Mouse (Mus musculus) splenic B cell, adult 2 months (primary cell): ENCODE measurements at regions not wholly inside any gene's neighbourhood (a gene's known extent, or its start where the extent isn't known, plus 50 kb on each side); places are given as distances from the start of the nearest gene placed in this dataset.

Experiments
- DNase-seq: peaks from one replicate; pipeline ENCODE4 v3.0.0-alpha.2; 2011; ENCODE audit warnings: low read depth, low spot score
- H3K27me3 ChIP-seq: 2 replicates; pipeline ENCODE4 v1.6.1; 2012; ENCODE audit warnings: mild to moderate bottlenecking, low read length, moderate library complexity, mixed read lengths; ENCODE audit not compliant: control insufficient read depth, poor library complexity, insufficient read depth, severe bottlenecking
- H3K36me3 ChIP-seq: 2 replicates; pipeline ENCODE4 v1.6.1; 2012; ENCODE audit warnings: mild to moderate bottlenecking, low read length, moderate library complexity, mixed read lengths; ENCODE audit not compliant: control insufficient read depth, poor library complexity, insufficient read depth, severe bottlenecking

DNA sequence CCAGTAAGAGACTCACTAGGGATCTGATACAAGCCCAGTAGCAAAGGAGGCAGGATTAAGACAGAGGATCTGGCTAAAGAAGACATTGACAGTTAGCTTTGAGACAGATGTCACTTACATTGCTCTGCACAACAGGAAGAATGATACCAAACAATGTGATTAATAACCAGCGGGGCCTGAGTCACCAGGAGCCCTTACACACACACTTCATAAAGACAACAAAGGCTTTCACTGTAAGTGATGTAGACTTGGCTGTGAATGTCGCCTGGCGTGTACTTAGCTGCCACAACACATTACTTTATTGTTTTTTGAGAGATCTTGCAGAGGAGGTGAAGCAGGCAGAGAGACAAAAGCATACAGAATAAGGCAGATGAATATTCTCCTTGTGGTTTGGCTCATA is 116.1 kb downstream of the Cdca7 start:
- DNase-seq: no peak
- Histone ChIP-seq H3K36me3 (no peaks in the 10 kb centered on the region), H3K27me3 (no peaks in the 10 kb centered on the region)

DNA sequence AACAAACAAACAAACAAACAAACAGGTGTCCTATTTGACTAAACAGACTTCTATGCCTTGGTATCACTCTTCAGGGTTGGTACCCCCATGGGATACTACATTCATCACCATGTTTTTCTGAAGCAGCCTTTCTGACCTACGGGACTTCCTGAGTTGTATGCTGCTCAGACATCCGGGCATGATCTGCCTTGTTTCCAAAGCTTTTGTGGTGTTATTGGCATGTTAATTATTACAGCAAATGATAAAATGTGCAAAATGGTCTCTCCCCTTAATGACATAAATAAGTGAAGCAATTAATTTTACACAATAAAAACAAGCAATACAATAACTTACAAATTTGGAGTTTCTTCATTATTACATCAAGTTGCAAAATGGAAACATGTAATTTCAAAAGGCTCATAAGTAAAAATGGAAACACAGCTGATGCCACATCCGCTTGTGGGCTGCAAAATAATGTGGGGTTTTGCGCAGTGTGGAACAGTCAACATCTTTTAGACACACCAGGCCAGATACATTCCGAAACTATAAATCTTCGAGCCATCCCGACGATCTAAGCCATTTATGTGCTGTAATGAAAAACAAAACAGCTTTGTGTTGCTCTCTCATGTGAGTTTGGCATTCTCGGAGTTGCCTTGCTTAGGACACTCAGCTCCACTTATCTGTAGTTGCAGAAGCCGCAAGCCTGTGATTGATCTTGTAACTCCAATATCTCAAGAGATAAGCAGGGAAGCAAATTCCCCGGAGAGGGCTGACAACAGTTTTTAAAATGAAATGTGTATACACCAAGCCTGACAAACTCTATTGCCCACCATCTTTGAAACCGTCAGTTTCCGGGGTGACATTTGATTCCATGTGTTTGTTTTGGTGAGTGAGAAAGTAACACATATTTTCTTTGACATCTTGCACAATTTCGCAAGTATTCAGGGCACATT is 121.3 kb downstream of the Cdca7 start:
- no peak for DNase-seq
- Histone ChIP-seq H3K36me3 (no peaks in the 10 kb centered on the region), H3K27me3 (no peaks in the 10 kb centered on the region)

DNA sequence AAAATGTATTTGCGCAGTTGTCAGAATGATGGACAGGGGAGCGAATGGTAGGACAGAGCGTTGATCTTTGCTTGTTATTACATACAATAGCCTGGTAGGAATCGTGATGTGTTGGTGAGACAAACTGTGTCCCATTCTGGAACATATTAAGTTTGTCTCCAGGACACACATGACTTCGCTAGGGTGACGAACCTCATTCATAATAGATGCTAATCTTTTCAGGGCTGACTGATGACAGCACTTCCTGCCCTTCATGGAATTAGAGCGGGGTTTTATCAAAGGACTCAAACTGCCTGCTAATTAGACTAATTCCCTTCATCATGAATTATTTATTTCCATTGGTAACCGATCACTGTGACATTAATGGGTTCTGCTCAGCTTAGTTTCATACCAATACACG is 122.0 kb downstream of the Cdca7 start:
- no peak for DNase-seq
- Histone ChIP-seq H3K36me3 (no peaks in the 10 kb centered on the region), H3K27me3 (no peaks in the 10 kb centered on the region)

DNA sequence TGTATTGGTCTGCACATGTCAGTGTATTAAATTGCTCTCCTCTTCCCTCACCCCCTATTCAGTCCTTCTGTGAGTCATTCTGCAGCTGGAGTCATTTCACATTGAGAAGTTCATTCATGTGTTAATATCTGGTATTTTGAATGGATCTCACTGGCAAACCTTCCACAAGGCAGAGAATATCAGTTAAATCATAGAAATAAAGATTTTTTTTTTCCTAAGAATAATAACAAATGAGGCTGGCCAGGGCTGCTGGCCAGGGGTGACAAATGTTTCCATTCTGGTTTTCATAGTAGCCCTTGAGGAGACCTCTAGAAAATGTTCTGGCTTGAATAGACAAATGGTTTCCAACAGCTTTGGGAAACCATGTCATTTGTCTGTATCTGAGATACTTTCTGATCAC is 124.8 kb downstream of the Cdca7 start:
- Histone ChIP-seq H3K27me3 (no peaks in the 10 kb centered on the region), H3K36me3 (no peaks in the 10 kb centered on the region)
- no peak for DNase-seq

DNA sequence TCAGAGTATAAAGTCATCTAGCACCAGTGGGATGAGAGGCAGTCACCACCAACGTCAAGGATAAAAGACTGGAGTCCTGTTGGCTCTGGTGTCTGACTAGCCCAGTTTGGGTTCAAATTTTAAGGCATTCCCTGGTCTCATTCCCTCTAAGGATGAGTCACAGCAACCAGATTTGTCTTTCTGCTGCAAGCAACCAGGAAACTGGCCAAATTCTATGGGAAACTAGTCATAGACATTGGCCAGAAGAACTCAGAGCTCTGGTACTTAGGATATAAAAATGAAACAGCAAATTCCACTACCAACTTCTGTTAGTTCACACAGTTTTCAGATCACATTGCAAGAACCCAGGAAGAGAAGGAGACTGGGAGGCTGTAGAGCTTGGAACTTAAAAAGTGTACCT is 126.2 kb downstream of the Cdca7 start:
- DNase-seq: no peak
- Histone ChIP-seq H3K27me3 (no peaks in the 10 kb centered on the region), H3K36me3 (no peaks in the 10 kb centered on the region)

DNA sequence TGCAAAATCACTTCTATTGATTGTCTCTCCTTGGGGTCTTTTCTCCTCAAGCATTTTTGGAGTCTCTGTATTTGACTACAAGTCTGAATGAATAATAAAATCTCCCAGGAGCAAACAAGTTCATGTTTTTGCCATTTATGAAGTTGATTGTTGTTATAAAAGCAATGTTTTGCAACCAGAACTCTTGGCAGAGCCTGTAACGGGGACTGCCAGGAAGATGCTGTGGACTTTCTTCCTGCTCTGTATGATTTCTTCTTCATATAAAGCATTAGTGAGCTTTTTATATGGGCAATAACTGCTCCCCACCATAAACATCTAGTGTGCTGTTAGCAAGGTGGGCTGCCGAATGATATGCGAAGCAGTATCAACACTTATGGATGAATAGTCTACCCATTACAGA is 136.3 kb downstream of the Cdca7 start:
- H3K27me3 ChIP-seq: no peaks in the 10 kb centered on the region
- no peak for DNase-seq
- no peaks in the 10 kb centered on the region for H3K36me3 ChIP-seq

DNA sequence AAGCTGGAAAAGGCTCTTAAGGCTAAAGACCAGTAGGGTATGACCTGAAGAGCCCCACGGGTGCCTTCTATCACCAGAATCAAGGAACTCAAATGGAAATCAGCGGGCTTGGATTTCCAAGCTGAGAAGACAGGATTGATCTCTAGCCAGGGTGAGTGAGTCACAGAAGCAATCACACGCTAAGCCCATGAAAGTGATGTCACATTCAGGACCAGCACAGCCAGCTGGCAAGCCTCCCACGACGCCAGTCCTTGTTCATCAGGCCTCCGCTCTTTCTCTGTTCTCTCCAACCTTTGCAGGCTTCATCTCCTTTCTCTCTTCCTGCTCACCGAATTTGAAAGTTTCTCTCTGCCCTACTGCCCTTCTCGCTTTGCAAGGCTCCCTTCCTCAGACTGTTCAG is 138.3 kb downstream of the Cdca7 start:
- no peak for DNase-seq
- Histone ChIP-seq H3K27me3 (no peaks in the 10 kb centered on the region), H3K36me3 (no peaks in the 10 kb centered on the region)

DNA sequence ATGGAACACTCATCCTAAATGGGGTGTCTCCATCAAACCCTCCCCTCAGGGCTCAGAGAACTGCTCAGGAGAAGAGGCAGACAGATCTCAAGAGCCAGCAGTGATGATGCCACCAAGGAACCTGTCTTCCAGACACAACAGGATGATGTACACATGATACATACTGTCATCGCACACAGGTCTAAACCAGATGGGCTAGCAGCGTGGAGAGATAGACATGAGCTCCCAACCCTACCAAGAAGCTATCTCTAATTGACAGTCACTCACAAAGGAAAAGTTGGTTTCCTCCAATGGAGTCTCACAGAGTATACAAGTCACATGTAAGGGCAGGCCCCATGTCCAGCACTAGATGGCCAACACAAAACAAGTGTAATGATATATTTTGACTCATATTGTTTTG is 139.9 kb downstream of the Cdca7 start:
- no peaks in the 10 kb centered on the region for H3K36me3 ChIP-seq
- DNase-seq: no peak
- H3K27me3 ChIP-seq: no peaks in the 10 kb centered on the region

DNA sequence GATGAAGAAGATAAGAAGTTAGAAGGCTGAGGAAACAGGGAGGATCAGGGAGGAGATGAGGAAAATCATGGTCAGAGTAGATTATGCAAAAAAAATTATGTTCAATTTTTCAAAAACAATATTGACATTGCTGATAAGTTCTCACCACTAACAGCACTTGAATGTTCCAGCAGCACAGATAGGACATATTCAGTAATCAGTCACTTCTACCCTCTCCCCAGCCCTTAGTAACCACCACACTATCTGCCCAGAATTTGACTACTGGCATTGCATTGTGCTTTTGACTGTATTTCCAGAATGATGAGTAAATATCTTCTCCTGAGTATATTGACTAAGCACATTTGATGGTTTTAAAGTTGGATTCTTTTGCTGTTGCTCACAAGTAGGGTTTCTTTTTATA is 140.5 kb downstream of the Cdca7 start:
- Histone ChIP-seq H3K36me3 (no peaks in the 10 kb centered on the region), H3K27me3 (no peaks in the 10 kb centered on the region)
- no peak for DNase-seq

DNA sequence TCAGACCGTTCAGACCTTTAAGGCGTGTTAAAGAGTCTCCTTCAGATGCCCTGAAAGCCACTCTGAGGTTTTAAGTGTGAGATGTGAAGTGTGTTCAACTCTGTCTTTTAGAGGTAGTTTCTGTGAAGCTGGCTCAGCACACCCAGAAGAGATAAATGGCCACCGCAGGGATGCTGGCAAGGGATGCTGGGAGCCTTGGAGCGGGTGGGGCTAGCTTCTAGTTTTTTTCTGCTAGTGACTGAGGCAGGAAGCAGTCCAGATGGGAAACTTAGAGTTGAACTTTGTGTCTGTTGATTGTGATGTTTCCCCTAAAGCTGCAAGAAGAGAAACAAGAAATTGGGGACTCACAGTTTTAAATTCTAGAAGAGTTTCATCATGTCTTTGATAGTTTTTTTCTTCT is 143.5 kb downstream of the Cdca7 start:
- Histone ChIP-seq H3K36me3 (no peaks in the 10 kb centered on the region), H3K27me3 (no peaks in the 10 kb centered on the region; the same call in 1 of the 2 replicates)
- no peak for DNase-seq

DNA sequence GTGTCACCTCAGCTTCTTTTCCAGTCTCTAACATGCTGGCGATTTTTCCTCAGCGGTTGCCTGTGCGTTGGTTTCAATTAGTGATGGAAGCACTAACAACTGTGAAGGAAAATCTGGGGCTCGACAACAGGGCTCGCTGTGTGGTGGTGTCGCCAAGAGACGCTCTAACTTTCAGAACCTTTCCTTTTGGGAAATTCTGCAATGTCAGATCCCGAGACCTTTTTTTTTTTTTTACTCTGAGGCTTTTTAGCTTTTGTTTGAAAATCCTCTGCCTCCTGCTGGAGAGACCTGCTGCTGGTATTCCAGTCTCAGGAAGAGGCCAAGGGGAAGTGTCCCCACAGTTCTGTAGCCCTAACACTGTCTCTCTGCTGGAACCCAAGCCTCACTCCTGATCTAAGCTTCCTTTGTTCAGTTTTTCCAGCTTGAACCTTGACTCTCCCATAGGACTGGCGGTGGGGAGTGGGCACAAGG is 144.3 kb downstream of the Cdca7 start:
- Histone ChIP-seq H3K27me3 (no peaks in the 10 kb centered on the region; the same call in 1 of the 2 replicates), H3K36me3 (no peaks in the 10 kb centered on the region)
- no peak for DNase-seq

DNA sequence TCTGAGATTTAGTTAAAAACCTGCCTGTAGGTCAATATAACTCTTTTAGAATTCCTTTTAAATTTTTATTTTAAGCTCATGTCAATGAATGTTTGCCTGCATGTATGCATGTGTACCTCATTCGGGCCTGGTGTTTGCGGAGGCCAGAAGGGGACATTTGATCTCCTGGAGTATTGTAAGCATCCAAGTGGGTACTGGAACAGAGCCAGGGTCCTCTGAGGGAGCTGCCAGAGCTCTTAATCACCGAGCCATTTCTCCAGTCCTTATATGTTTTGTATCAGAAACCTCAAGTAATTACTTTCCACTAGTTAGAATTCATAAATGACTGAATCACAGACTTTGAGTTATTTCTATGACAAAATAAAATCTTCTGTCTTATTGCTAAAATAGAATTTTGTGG is 152.0 kb downstream of the Cdca7 start:
- DNase-seq: no peak
- no peaks in the 10 kb centered on the region for H3K36me3 ChIP-seq
- H3K27me3 ChIP-seq: no peaks in the 10 kb centered on the region; the same call in 1 of the 2 replicates

DNA sequence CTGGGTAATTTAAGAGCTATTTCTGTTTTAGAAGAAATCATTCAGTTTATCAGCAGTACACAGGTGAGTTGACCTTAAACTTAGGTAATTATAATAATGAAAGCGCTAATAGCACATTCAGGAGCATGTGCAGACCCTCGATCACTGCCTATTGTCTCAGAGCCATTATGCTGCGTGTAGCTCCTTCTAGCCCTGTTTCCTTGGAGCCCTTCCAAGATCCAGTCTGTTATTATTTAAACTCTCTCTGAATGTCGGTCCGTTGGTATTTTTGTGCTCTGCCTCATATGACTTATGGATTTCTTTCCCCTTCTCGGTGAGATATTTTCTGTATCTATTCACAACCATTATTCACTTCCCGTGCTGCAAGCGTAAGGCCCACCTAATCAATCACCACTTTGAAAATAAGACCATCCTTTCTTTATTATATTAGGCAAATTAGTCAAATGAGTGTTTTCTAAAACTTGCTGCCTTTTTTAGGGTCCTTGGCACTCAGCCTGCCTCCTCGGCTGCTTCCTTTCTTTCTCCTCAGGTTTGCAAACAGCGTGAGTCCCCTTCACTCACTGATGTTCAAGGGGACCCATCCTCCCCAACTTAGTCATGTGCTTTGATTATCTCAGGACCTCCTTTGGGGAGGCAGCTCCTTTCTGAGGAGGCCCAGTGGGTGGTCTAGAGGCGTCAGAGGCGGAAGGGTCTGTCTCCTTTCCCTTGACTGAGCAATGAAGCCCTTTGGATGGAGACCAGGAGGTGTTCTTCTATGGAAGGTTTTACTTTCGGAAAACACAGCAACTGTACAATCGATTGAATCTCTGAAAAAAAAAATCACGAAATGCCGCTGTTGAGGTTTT is 152.9 kb downstream of the Cdca7 start:
- no peak for DNase-seq
- H3K27me3 ChIP-seq: no peaks in the 10 kb centered on the region; the same call in 1 of the 2 replicates
- H3K36me3 ChIP-seq: no peaks in the 10 kb centered on the region

DNA sequence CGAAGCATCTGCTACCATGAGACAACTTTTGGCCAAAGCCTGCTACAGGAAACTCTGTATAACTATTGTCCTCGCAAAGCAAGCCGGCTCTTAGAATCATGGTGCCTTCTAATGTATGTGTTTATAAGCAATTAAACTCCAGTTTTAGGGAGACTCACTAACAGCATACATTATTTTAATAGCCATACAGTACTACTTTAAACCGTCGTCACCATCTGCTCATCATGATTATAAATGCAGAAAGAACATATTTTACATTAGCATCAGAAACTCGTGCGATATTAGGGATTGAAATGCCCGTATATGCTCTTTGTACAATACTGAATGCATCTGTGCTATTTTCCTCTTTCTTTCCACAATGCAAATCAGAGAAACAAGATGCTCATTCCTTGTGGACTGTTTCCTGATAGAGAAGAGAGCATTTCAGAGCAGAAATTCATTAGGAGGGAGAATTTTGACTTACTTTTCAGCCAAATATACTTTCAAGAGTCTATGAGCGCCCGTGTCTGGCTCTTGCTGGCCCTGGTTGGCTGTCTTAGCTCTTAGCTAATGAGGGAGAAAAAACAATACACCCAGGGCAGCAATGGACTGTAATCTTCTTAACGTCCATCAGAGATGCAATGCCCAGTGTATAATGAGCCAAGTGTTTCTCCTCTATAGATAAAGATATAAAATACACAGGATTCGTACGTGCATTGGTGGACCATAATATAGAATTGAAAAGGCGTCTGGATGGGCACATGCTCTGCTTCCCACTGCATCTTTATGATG is 153.9 kb downstream of the Cdca7 start:
- H3K27me3 ChIP-seq: no peaks in the 10 kb centered on the region
- no peak for DNase-seq
- no peaks in the 10 kb centered on the region for H3K36me3 ChIP-seq
